Mouse (Mus musculus): ENCODE measurements around the gene Plekhm3. TPM values are rescaled to one million over a fixed set of nuclear protein-coding genes. Genes with fewer than 3 reads are reported as not detected.

Gene Plekhm3
- polyA plus RNA-seq, 1 experiment from 2014 or later = 9.2 TPM

DNA sequence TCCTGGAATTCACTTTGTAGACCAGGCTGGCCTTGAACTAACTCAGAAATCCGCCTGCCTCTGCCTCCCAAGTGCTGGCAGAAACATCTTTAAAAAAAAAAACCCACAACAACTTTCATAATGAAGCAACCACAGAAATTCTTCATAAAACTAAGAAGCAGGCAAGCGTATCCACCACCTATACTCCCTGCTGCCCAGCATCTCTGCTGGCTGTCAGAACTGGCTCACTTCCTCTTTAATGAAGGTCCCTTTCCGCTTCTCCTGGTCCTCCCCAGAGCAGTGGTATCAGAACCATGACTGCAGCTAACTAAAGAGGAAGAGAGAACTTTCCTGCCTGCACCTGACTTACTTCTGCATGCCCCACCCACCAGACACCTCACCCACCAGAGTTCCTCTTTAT lies 31.0 kb downstream of the Plekhm3 start:
- Histone ChIP-seq H3K4me1 (0 out of 2 replicates have a peak, but pooled peaks cover 3% of the 10 kb centered on the region), H3K36me3 (replicated peaks) (peaks cover 19% of the 10 kb centered on the region), H3K9me3 (no peaks in the 10 kb centered on the region), H3K4me3 (no peak overlapping the region), H3K27me3 (replicated peaks; ENCODE audit: low read depth, poor library complexity, severe bottlenecking) (no peaks in the 10 kb centered on the region), H3K27ac (replicated peaks) (no peak overlapping the region)
- DNase-seq (ENCODE audit: low spot score) = no peak
- WGBS = 91% methylated on average over 3 of the region's 3 CpGs

DNA sequence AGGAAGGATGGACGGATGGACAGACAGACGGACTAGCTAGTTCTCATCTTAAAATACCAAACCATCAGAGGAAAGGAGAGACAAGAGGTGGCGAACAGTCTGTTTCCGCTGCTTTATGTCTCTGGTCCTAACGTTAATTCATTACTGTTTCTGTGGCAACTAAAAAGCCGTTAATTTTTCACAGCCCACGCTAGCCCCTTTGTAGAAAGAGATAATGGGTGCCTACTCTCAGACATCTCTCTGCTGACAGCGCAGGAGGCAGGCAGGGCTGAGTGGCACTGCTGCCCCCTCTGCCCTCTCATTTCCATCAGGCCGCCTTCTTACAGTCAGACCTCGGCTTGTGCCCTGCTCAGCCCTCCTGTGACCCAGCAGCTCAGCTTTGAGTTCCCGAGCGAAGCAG lies 32.3 kb downstream of the Plekhm3 start:
- 0 out of 2 replicates have a peak, but pooled peaks cover 3% of the 10 kb centered on the region for H3K4me1 ChIP-seq
- no peaks in the 10 kb centered on the region for H3K27me3 ChIP-seq (replicated peaks; ENCODE audit: low read depth, poor library complexity, severe bottlenecking)
- WGBS = 82% methylated on average over 12 of the region's 12 CpGs

DNA sequence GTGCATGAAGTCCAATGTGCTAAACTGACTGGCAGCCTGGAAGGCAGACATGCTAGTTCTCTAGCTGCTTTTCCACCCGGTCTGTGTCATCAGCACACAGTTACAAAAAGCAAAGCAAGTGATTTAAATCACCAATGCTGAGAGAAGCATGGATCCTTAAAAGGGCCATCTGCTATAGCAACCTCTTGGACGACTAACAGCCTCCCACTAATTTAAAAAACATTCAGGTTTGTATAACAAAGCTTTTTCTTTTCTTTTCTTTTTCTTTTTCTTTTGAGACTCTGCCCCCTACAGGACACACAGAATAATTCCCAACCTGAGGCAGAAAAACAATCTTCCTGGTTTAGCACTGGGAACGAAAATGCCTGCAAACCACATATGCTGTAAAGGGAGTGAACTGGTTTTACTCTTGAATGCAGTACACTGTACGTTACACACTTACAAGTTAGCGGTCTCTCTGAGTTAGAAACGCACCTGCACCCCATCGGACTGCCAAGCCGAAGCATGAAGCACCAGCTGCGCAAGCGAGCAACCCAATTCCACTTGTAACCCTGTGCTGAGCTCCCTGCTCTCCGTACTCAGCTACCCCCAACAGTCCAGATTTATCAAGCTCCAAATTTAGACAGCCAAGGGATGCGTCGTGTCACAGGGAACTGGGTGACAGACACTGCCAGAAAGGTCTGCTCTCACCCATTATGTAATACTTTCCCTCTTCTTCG lies 37.7 kb downstream of the Plekhm3 start:
- Histone ChIP-seq H3K27me3 (replicated peaks; ENCODE audit: low read depth, poor library complexity, severe bottlenecking) (peaks cover 13% of the 10 kb centered on the region), H3K27ac (replicated peaks) (peak overlapping the region; percentile 35; the same call in 1 of the 2 replicates), H3K4me3 (no peak overlapping the region), H3K4me1 (peaks cover 37% of the 10 kb centered on the region), H3K36me3 (replicated peaks) (peaks cover 15% of the 10 kb centered on the region), H3K9me3 (no peaks in the 10 kb centered on the region)
- 49% methylated on average over 14 of the region's 14 CpGs for WGBS
- DNase-seq (ENCODE audit: low spot score) = peak; percentile 16

More for the DNA sequence above, 32.3 kb downstream of the Plekhm3 start:
- no peak for DNase-seq (ENCODE audit: low spot score)
- H3K36me3 ChIP-seq (replicated peaks) = peaks cover 20% of the 10 kb centered on the region
- H3K4me3 ChIP-seq = no peak overlapping the region
- no peaks in the 10 kb centered on the region for H3K9me3 ChIP-seq
- no peak overlapping the region for H3K27ac ChIP-seq (replicated peaks)

DNA sequence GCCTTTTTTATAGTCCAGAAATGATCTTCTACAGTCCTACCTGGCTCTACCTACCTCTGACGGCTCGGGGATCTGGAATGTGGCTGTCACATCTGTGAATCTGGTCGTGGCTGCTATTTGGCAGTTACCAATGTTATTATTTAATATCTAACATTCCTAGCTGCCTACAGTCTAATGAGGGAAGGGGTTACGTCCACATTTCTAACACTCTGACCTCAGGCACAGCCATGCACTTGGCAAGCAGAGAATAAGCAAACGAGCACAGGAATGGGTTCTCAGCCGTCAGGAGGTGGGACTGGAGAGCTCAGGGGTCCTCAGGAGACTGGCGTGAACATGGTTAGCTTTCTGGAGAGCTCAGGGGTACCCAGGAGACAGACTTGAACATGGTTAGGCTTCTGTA lies 38.7 kb downstream of the Plekhm3 start:
- no peak for DNase-seq (ENCODE audit: low spot score)
- Histone ChIP-seq H3K4me1 (peaks cover 37% of the 10 kb centered on the region), H3K4me3 (no peak overlapping the region), H3K27ac (replicated peaks) (no peak overlapping the region), H3K9me3 (no peaks in the 10 kb centered on the region), H3K36me3 (replicated peaks) (peaks cover 15% of the 10 kb centered on the region), H3K27me3 (replicated peaks; ENCODE audit: low read depth, poor library complexity, severe bottlenecking) (peaks cover 13% of the 10 kb centered on the region)
- WGBS = 62% methylated on average over 7 of the region's 7 CpGs

DNA sequence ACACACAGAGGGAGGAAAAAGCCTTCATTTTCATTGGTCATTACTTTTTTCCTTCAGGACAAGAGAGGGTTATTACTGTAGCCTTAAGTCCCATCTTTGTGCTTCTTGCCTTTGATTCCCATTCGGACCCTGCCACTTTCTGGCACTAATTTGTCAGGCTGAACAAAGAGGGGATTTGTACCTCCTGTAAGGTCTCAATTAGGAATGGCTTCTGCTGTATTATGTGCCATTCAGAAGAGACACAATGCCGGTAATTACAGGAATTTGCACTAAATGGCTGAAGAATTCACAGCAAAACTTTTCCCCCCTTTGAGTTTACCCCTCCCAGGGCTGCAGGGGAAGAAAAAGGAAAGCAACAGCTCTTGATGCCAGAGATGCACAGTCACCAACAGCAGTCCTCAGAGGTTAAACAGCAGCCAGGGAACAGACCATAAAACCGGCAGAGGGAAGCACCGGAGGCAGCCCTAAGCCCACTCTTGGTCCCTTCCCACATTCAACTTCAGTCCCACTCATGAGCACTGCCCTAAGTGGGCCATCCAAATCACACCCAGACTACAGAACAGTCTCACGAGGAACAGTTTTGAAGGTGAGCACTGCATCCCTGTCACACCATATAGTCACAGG lies 39.6 kb downstream of the Plekhm3 start:
- Histone ChIP-seq H3K36me3 (replicated peaks) (peaks cover 14% of the 10 kb centered on the region), H3K9me3 (no peaks in the 10 kb centered on the region), H3K27ac (replicated peaks) (peak overlapping the region; percentile 66), H3K27me3 (replicated peaks; ENCODE audit: low read depth, poor library complexity, severe bottlenecking) (peaks cover 13% of the 10 kb centered on the region), H3K4me1 (peaks cover 37% of the 10 kb centered on the region), H3K4me3 (no peak overlapping the region)
- 10% methylated on average over 5 of the region's 5 CpGs for WGBS
- peak; percentile 32 for DNase-seq (ENCODE audit: low spot score)

DNA sequence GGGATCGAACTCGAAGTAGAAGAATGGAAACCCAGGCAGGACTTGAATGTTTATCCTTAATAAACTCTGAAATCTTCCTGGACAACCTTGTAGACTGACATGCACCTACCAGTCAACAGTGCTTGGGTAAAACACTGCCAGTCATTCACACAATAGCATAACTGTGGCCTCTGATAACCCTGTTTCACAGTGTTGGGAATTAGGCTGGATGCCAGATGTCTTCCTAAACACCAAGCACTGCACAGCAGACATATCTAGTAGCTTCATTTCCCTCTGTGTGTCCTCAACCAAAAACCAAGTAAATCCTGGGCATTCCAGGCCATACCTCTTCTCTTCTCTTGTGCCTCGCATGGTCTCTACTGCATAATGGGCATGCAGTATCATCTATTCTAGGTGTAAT lies 42.3 kb downstream of the Plekhm3 start:
- Histone ChIP-seq H3K4me3 (no peak overlapping the region), H3K9me3 (no peaks in the 10 kb centered on the region), H3K4me1 (peaks cover 37% of the 10 kb centered on the region), H3K27ac (replicated peaks) (no peak overlapping the region), H3K27me3 (replicated peaks; ENCODE audit: low read depth, poor library complexity, severe bottlenecking) (peaks cover 13% of the 10 kb centered on the region), H3K36me3 (replicated peaks) (no peaks in the 10 kb centered on the region)
- WGBS = 91% methylated on average over 3 of the region's 3 CpGs
- no peak for DNase-seq (ENCODE audit: low spot score)

DNA sequence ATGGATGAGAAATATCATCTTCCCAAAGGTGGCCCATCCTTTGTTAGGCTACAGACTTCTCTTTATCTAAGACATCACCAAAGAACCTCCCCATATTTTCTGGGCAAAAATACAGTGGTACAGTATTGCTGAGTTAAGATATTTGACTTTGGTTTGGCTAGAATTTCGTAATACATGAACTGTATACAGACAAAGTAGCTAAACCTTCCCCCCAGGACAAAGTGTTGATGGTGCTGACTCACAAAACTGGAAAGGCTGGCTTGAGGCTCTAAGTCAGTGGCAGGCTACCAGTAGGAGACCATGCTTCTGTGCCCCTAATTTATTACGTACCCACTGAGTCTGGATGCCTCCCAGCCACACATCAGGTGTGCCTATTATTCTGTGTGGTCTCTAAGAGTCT lies 48.9 kb downstream of the Plekhm3 start:
- WGBS = 80% methylated on average over 2 of the region's 2 CpGs

DNA sequence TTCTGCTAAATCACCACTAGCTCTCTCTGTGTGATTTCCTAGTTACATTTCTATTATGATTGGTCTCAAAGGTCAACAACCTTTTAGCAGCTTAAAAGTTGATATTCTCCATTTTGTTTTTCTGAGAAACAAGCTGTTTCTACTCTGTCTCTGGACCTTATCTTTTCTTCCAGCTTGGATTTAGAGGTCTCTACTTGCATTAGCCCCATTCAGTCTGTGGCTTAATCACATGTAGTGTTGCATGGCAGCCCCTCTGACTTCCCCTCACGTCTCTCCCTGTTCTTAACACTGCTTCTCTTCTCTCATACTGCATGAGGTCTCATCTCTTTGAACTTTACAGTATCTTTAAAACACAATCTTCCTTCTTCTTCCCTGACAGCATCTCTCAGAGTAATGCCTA lies 50.4 kb downstream of the Plekhm3 start:
- no peaks in the 10 kb centered on the region for H3K36me3 ChIP-seq (replicated peaks)
- DNase-seq (ENCODE audit: low spot score) = no peak
- no peaks in the 10 kb centered on the region for H3K27me3 ChIP-seq (replicated peaks; ENCODE audit: low read depth, poor library complexity, severe bottlenecking)
- H3K4me1 ChIP-seq = no peaks in the 10 kb centered on the region
- WGBS = 62% methylated on average over 1 of the region's 1 CpGs
- no peak overlapping the region for H3K27ac ChIP-seq (replicated peaks)
- no peaks in the 10 kb centered on the region for H3K9me3 ChIP-seq
- H3K4me3 ChIP-seq = no peak overlapping the region

More for the DNA sequence above, 48.9 kb downstream of the Plekhm3 start:
- H3K9me3 ChIP-seq = no peaks in the 10 kb centered on the region
- H3K4me3 ChIP-seq = no peak overlapping the region
- H3K27ac ChIP-seq (replicated peaks) = no peak overlapping the region
- no peaks in the 10 kb centered on the region for H3K4me1 ChIP-seq
- no peak for DNase-seq (ENCODE audit: low spot score)
- no peaks in the 10 kb centered on the region for H3K36me3 ChIP-seq (replicated peaks)
- no peaks in the 10 kb centered on the region for H3K27me3 ChIP-seq (replicated peaks; ENCODE audit: low read depth, poor library complexity, severe bottlenecking)

DNA sequence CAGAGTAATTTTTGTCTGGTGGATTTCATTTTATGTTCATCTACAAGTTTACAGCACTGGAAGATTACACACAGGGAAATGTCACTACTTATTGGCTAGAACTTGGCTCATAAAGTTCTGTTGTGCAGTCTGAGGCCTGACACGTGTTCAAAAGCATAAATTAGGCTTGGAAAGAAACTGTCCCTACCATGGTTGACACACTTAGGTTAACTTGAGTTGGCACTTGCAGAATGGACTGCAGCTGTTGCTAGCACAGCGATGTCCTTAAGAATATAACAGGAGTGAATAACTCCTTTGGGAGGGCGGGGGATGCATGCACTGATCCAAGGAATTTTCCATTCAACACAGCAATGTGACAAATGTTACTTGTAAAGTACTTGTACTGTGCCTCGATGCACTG lies 53.2 kb downstream of the Plekhm3 start:
- H3K27ac ChIP-seq (replicated peaks) = no peak overlapping the region
- H3K4me3 ChIP-seq = no peak overlapping the region
- H3K36me3 ChIP-seq (replicated peaks) = no peaks in the 10 kb centered on the region
- H3K4me1 ChIP-seq = no peaks in the 10 kb centered on the region
- no peak for DNase-seq (ENCODE audit: low spot score)
- no peaks in the 10 kb centered on the region for H3K27me3 ChIP-seq (replicated peaks; ENCODE audit: low read depth, poor library complexity, severe bottlenecking)
- WGBS = 84% methylated on average over 4 of the region's 4 CpGs
- no peaks in the 10 kb centered on the region for H3K9me3 ChIP-seq

DNA sequence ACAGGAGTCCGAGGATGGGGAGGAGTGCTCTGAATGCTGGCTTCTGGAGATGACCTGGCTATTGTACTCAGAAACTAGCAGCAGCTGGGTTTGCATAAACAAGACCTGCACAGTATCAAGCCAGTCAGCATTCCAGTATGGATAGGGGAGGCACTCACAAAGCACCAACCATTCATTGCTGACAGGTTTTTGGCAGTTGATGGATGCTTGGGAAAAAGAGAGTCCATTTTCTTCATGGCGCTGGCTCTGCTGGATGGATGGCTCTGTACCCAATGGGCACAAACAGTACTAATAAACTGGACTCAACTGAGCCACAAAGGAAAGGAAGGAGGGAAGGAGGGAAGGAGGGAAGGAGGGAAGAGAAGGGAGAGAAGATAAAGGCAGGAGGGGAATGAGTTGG lies 53.8 kb downstream of the Plekhm3 start:
- H3K36me3 ChIP-seq (replicated peaks) = no peaks in the 10 kb centered on the region
- no peak overlapping the region for H3K4me3 ChIP-seq
- no peak for DNase-seq (ENCODE audit: low spot score)
- no peaks in the 10 kb centered on the region for H3K9me3 ChIP-seq
- no peaks in the 10 kb centered on the region for H3K4me1 ChIP-seq
- no peaks in the 10 kb centered on the region for H3K27me3 ChIP-seq (replicated peaks; ENCODE audit: low read depth, poor library complexity, severe bottlenecking)
- 78% methylated on average over 2 of the region's 2 CpGs for WGBS
- H3K27ac ChIP-seq (replicated peaks) = no peak overlapping the region

DNA sequence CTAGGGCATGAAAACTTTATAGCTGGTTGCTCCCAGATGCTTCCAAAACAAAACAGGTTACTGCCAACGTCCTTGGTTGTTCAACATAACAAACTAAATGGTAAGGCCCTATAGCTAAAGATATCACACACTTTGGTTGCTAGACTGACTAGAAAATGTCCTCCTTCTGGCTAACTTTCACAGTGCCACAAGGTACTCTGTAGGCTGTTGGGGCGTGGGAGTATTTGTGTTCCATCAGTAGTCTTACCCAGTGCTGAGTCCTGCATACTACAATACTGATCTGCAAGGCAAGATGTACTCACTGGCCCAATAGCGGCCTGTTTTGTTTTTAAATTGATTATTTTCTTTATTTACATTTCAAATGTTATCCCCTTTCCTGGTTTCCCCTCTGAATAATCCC lies 56.9 kb downstream of the Plekhm3 start:
- no peak for DNase-seq (ENCODE audit: low spot score)
- Histone ChIP-seq H3K4me3 (no peak overlapping the region), H3K9me3 (no peaks in the 10 kb centered on the region)

DNA sequence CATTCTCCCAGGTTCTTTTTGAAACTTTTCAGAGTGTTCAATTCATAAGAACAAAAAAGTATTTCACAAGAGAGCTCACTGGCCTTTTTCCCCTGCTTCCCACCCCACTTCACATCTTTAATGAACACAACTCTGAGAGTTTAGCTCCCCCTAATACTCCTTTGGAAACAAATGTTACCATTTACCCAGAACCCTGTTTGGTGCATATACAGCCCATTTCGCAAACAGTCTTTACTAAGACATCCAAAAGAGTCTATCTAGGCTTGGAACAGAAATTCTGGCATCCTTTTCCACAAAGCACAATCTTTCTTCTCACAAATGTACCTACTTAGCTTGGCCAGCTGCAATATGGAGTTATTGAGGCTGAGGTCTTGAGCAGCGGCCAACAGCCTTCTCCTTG lies 59.1 kb downstream of the Plekhm3 start:
- Histone ChIP-seq H3K4me1 (no peaks in the 10 kb centered on the region), H3K9me3 (no peaks in the 10 kb centered on the region), H3K27me3 (replicated peaks; ENCODE audit: low read depth, poor library complexity, severe bottlenecking) (no peaks in the 10 kb centered on the region), H3K36me3 (replicated peaks) (no peaks in the 10 kb centered on the region), H3K4me3 (no peak overlapping the region), H3K27ac (replicated peaks) (no peak overlapping the region)
- DNase-seq (ENCODE audit: low spot score) = no peak
- 94% methylated on average over 2 of the region's 2 CpGs for WGBS

More for the DNA sequence above, 56.9 kb downstream of the Plekhm3 start:
- Histone ChIP-seq H3K27me3 (replicated peaks; ENCODE audit: low read depth, poor library complexity, severe bottlenecking) (no peaks in the 10 kb centered on the region), H3K27ac (replicated peaks) (no peak overlapping the region), H3K36me3 (replicated peaks) (no peaks in the 10 kb centered on the region), H3K4me1 (no peaks in the 10 kb centered on the region)
- WGBS = 85% methylated on average over 3 of the region's 3 CpGs

DNA sequence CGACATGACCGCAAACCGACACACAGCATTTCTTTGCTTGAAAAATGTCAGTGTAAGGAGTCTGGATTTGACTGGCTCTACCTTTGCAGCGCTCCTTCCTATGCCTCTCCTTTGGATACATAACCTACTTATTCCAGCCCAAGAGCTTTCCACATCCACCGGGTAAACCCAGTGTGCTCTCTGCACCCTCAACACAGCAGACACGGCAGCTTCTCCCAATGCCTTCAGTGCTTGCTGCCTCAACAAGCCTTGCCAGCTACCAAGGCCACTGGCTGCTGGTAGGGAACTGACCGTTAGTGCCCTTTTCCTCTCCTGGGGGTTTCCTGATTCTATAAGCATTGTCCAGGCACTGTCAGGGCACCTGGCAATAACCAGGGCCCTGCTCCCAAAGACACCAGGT lies 62.8 kb downstream of the Plekhm3 start:
- no peaks in the 10 kb centered on the region for H3K27me3 ChIP-seq (replicated peaks; ENCODE audit: low read depth, poor library complexity, severe bottlenecking)
- WGBS = 92% methylated on average over 7 of the region's 7 CpGs

More for the DNA sequence above, 62.8 kb downstream of the Plekhm3 start:
- DNase-seq (ENCODE audit: low spot score) = no peak
- H3K9me3 ChIP-seq = no peaks in the 10 kb centered on the region
- H3K4me1 ChIP-seq = peaks cover 10% of the 10 kb centered on the region
- no peak overlapping the region for H3K4me3 ChIP-seq
- H3K27ac ChIP-seq (replicated peaks) = no peak overlapping the region
- 0 out of 2 replicates have a peak, but pooled peaks cover 3% of the 10 kb centered on the region for H3K36me3 ChIP-seq (replicated peaks)
